In the genomic region with DNA sequence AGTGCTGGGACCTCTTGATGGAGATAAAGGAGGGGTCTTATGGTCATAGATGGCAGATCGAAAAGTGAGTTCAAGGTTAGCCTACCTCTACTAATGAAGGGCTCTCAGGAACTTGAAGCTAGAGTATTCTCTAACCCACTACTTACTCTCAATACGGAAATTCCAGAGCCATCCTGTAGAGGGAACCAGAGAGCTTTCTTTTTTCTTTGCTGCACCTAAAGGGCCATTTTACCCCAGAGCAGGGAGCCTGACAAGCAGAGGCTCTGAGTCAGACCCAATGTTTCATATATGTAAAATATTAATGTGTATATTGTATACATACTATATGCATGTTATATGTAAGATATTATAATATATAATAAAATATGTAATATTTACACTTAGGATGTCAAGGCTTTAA, we compare ENCODE assay signal across 9 mouse cellular contexts.
A peak's percentile ranks its signal among the peaks of the same experiment; 100 is the strongest.
DNase-seq lines count a peak whose midpoint lies in the region; ATAC-seq and TF ChIP-seq lines count a peak whose summit lies in the region.
"Had no signal": no experiment of that assay in that cellular context is flagged by ENCODE, and none has a peak within 500 bp of the region (broad histone marks: within the 10 kb centered on the region; RNA-seq: fewer than 3 reads in every experiment).

No protein-coding gene starts in this region.

- H3K4me1 ChIP-seq in limb, embryonic 11.5 days (ENCODE audit: control insufficient read depth, insufficient read depth, low read length) = no peaks in the 10 kb centered on the region
- no peaks in the 10 kb centered on the region for H3K4me1 ChIP-seq in limb, embryonic 10.5 days
- H3K4me1 ChIP-seq in midbrain, postnatal 0 days (ENCODE audit: insufficient read depth, low read length) = no peaks in the 10 kb centered on the region
- H3K4me1 ChIP-seq: embryonic facial prominence, embryonic 15.5 days had no signal

- H3K9ac ChIP-seq in limb, embryonic 11.5 days (ENCODE audit: low read length) = no peak overlapping the region
- no peak overlapping the region for H3K9ac ChIP-seq in midbrain, postnatal 0 days (replicated peaks; ENCODE audit: low read length, poor library complexity, severe bottlenecking)
- H3K9ac ChIP-seq: embryonic facial prominence, embryonic 15.5 days had no signal

- no peak overlapping the region for H3K4me2 ChIP-seq in limb, embryonic 11.5 days (ENCODE audit: low read depth, severe bottlenecking)
- H3K4me2 ChIP-seq in midbrain, postnatal 0 days (ENCODE audit: low read depth, low read length, poor library complexity, severe bottlenecking) = no peak overlapping the region
- H3K4me2 ChIP-seq: embryonic facial prominence, embryonic 15.5 days had no signal

- H3K4me3 ChIP-seq in limb, embryonic 11.5 days (ENCODE audit: low read depth, low read length) = no peak overlapping the region
- no peak overlapping the region for H3K4me3 ChIP-seq in limb, embryonic 10.5 days
- no peak overlapping the region for H3K4me3 ChIP-seq in midbrain, postnatal 0 days (ENCODE audit: low read depth, low read length)
- H3K4me3 ChIP-seq: embryonic facial prominence, embryonic 15.5 days had no signal

- ATAC-seq in limb, embryonic 11.5 days (ENCODE audit: insufficient number of reproducible peaks, low FRiP score, low TSS enrichment, low read depth) = no peak
- ATAC-seq in hematopoietic stem cell, adult 5-6 weeks (replicated peaks in 1 of 2; ENCODE audit: insufficient read depth in 1 of 2, low FRiP score in 2 of 2, low TSS enrichment in 1 of 2, low read depth in 1 of 2, poor library complexity in 2 of 2, severe bottlenecking in 2 of 2) = peak; percentile 56 to 59; a peak in 2 of 4 replicates
- ATAC-seq in midbrain, postnatal 0 days (ENCODE audit: low FRiP score) = no peak

- WGBS in limb, embryonic 11.5 days = 13% methylated on average over 2 of the region's 2 CpGs
- WGBS in limb, embryonic 10.5 days = 32% methylated on average over 2 of the region's 2 CpGs
- 28% methylated on average over 2 of the region's 2 CpGs for WGBS in midbrain, postnatal 0 days

- no peaks in the 10 kb centered on the region for H3K36me3 ChIP-seq in limb, embryonic 11.5 days (ENCODE audit: control insufficient read depth, insufficient read depth, low read length)
- H3K36me3 ChIP-seq in limb, embryonic 10.5 days = no peaks in the 10 kb centered on the region
- no peaks in the 10 kb centered on the region for H3K36me3 ChIP-seq in midbrain, postnatal 0 days (ENCODE audit: insufficient read depth, low read length)
- H3K36me3 ChIP-seq: embryonic facial prominence, embryonic 15.5 days had no signal

- peak; percentile 66 for DNase-seq in limb, embryonic 11.5 days (ENCODE audit: low spot score)
- DNase-seq in limb, embryonic 10.5 days (ENCODE audit: low spot score) = no peak
- peak; percentile 49 for DNase-seq in R1 (ENCODE audit: low read depth, low spot score)
- DNase-seq in cerebellum, postnatal 10 days = peak; percentile 84 to 90
- DNase-seq in left cerebral cortex, adult 11 months (ENCODE audit: low spot score) = peak; percentile 62
- DNase-seq in midbrain, postnatal 0 days (ENCODE audit: low spot score) = peak; percentile 85
- no peak for DNase-seq in natural killer cell, adult 2 months (ENCODE audit: low spot score in 2 of 2)

- TF ChIP-seq CTCF in midbrain, postnatal 0 days (IDR thresholded peaks at IDR 0.05) = peak; percentile 85

- no peaks in the 10 kb centered on the region for H3K27me3 ChIP-seq in limb, embryonic 11.5 days (ENCODE audit: control insufficient read depth, insufficient read depth, low read length)
- no peaks in the 10 kb centered on the region for H3K27me3 ChIP-seq in limb, embryonic 10.5 days (ENCODE audit: low read depth, poor library complexity, severe bottlenecking)
- H3K27me3 ChIP-seq in midbrain, postnatal 0 days (ENCODE audit: insufficient read depth, low read length) = no peaks in the 10 kb centered on the region
- H3K27me3 ChIP-seq: embryonic facial prominence, embryonic 15.5 days had no signal

- no peak overlapping the region for H3K27ac ChIP-seq in limb, embryonic 11.5 days (replicated peaks; ENCODE audit: low read depth, low read length)
- no peak overlapping the region for H3K27ac ChIP-seq in limb, embryonic 10.5 days
- H3K27ac ChIP-seq in midbrain, postnatal 0 days (ENCODE audit: low read depth, low read length) = no peak overlapping the region
- H3K27ac ChIP-seq: embryonic facial prominence, embryonic 15.5 days had no signal

- no peaks in the 10 kb centered on the region for H3K9me3 ChIP-seq in limb, embryonic 11.5 days (ENCODE audit: control insufficient read depth, low read length)
- no peaks in the 10 kb centered on the region for H3K9me3 ChIP-seq in limb, embryonic 10.5 days (replicated peaks)
- H3K9me3 ChIP-seq in midbrain, postnatal 0 days (ENCODE audit: low read length) = no peaks in the 10 kb centered on the region
- H3K9me3 ChIP-seq: embryonic facial prominence, embryonic 15.5 days had no signal

Comparison
In these comparisons a context has a peak if more than half of its experiments do, and no peak if none do; other contexts are left out.
1. DNase-seq: peak in limb, embryonic 11.5 days (single experiment), R1 (single experiment), cerebellum, postnatal 10 days (2 of 2), left cerebral cortex, adult 11 months (single experiment) and midbrain, postnatal 0 days (single experiment); none in limb, embryonic 10.5 days (single experiment) and natural killer cell, adult 2 months (0 of 2).
2. ATAC-seq: peak in hematopoietic stem cell, adult 5-6 weeks (2 of 2); none in limb, embryonic 11.5 days (single experiment) and midbrain, postnatal 0 days (single experiment).